Mouse (Mus musculus): ENCODE measurements around the gene Ece1.

GRCm38 (mm10) chr4:137941871-137942781, 80.1 kb downstream of the Ece1 start:
- TF ChIP-seq CTCF (IDR thresholded peaks at IDR 0.05; ENCODE audit: low read depth, low read length) (no peak), GATA1 (IDR thresholded peaks at IDR 0.05; ENCODE audit: borderline replicate concordance, low read length) (no peak), TAL1 (conservative IDR thresholded peaks at IDR 0.05; ENCODE audit: low read depth, low read length) (no peak), GATA2 (IDR thresholded peaks at IDR 0.05; ENCODE audit: borderline replicate concordance, low read depth, low read length) (no peak), POLR2AphosphoS5 (IDR thresholded peaks at IDR 0.05; ENCODE audit: insufficient replicate concordance, low read depth, low read length) (no peak)

Data from G1E (cell line).